Mouse (Mus musculus): Measurements from ENCODE around the gene Rap1b. TPM values are rescaled to one million over a fixed set of nuclear protein-coding genes. Genes with fewer than 3 reads are reported as not detected.
A peak's percentile ranks its signal among the peaks of the same experiment; 100 is the strongest.

Rap1b gene
- total and polyA plus RNA-seq, 2 experiments from 2014 or later = 46.1 to 105 TPM

DNA sequence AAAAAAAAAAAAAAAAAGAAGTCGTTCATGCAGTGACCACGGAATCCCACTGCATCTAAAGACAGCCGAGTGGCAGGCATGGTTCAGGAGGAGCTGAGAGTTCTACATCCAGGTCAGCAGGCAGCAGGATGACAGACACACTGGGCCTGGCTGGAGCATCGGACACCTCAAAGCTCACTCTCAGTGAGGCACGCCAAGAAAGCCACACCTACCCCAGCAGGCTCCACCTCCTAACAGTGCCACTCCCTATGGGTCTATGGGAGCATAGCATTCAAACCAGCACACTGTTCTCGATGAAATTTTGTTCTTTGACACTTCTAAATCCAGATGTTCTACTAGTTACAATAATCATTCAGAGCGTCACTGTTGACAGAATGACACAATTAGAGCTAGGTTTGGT lies 48.2 kb downstream of the Rap1b start:
- DNase-seq (ENCODE audit: low spot score) (no peak), ATAC-seq (ENCODE audit: insufficient read depth, low read depth) (no peak)
- Histone ChIP-seq H3K4me1 (ENCODE audit: control insufficient read depth, insufficient read depth) (peaks cover 7% of the 10 kb centered on the region), H3K27ac (ENCODE audit: low read depth) (no peak overlapping the region), H3K27me3 (ENCODE audit: control insufficient read depth, insufficient read depth, low read length) (no peaks in the 10 kb centered on the region), H3K4me3 (ENCODE audit: low read depth, low read length) (no peak overlapping the region), H3K4me2 (ENCODE audit: low read depth, low read length) (no peak overlapping the region), H3K9me3 (replicated peaks; ENCODE audit: control insufficient read depth, low read length) (0 out of 2 replicates have a peak, but pooled peaks cover 5% of the 10 kb centered on the region), H3K36me3 (replicated peaks; ENCODE audit: control insufficient read depth, insufficient read depth, low read length) (no peaks in the 10 kb centered on the region), H3K9ac (replicated peaks; ENCODE audit: low read depth, low read length) (no peak overlapping the region)
- WGBS = 68% methylated on average over 7 of the region's 7 CpGs
- TF ChIP-seq EP300 (IDR thresholded peaks at IDR 0.05; ENCODE audit: low read depth) (no peak), CTCF (IDR thresholded peaks at IDR 0.05; ENCODE audit: low read depth) (no peak)

DNA sequence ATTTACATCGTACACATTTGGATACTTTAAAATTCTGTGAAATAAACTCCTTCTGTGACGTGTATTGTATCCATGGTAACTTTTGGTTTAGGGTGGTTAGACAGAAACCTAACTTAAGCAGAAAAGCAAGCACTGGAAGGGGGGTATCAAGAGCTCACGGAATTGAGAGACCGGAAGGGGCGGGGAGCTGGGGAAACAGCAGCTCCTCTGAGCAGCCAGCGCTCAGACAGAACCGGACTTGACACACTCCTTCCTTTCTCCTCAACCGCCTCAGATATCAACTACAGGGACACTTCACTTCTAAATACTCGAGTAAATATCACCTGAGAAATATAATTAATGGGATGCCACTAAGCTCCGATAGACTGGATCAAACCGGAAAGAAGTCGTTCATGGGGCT lies 48.7 kb downstream of the Rap1b start:
- Histone ChIP-seq H3K4me3 (ENCODE audit: low read depth, low read length) (no peak overlapping the region), H3K4me1 (ENCODE audit: control insufficient read depth, insufficient read depth) (peaks cover 7% of the 10 kb centered on the region), H3K27me3 (ENCODE audit: control insufficient read depth, insufficient read depth, low read length) (no peaks in the 10 kb centered on the region), H3K9me3 (replicated peaks; ENCODE audit: control insufficient read depth, low read length) (0 out of 2 replicates have a peak, but pooled peaks cover 5% of the 10 kb centered on the region), H3K9ac (replicated peaks; ENCODE audit: low read depth, low read length) (no peak overlapping the region), H3K27ac (ENCODE audit: low read depth) (no peak overlapping the region), H3K36me3 (replicated peaks; ENCODE audit: control insufficient read depth, insufficient read depth, low read length) (no peaks in the 10 kb centered on the region), H3K4me2 (ENCODE audit: low read depth, low read length) (no peak overlapping the region)
- 85% methylated on average over 12 of the region's 12 CpGs for WGBS
- TF ChIP-seq EP300 (IDR thresholded peaks at IDR 0.05; ENCODE audit: low read depth) = no peak
- TF ChIP-seq CTCF (IDR thresholded peaks at IDR 0.05; ENCODE audit: low read depth) = no peak
- ATAC-seq (ENCODE audit: insufficient read depth, low read depth) = no peak
- DNase-seq (ENCODE audit: low spot score) = no peak

DNA sequence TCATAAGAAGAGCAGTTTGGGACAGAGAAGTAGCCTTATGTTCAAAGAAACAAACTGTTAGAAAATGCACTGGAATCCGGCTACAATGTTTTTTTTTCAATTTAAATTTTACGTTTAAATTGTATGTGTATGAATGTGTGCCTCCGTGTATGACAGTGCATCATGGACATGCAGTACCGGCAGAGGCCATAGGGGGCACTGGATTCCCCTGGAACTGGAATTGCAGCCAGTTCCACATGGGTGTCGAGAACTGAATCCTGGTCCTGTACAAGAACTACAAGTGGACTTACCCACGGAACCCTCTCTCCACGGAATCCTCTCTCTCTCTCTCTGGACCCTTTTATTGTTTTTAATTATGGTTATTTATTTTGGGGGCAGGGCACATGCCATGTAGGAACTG lies 49.7 kb downstream of the Rap1b start:
- TF ChIP-seq EP300 (IDR thresholded peaks at IDR 0.05; ENCODE audit: low read depth) (no peak), CTCF (IDR thresholded peaks at IDR 0.05; ENCODE audit: low read depth) (no peak; the same call in 1 of the 2 replicates)
- Histone ChIP-seq H3K27me3 (ENCODE audit: control insufficient read depth, insufficient read depth, low read length) (no peaks in the 10 kb centered on the region), H3K36me3 (replicated peaks; ENCODE audit: control insufficient read depth, insufficient read depth, low read length) (no peaks in the 10 kb centered on the region), H3K4me2 (ENCODE audit: low read depth, low read length) (no peak overlapping the region), H3K4me1 (ENCODE audit: control insufficient read depth, insufficient read depth) (peaks cover 15% of the 10 kb centered on the region), H3K27ac (ENCODE audit: low read depth) (no peak overlapping the region), H3K4me3 (ENCODE audit: low read depth, low read length) (no peak overlapping the region), H3K9ac (replicated peaks; ENCODE audit: low read depth, low read length) (no peak overlapping the region), H3K9me3 (replicated peaks; ENCODE audit: control insufficient read depth, low read length) (0 out of 2 replicates have a peak, but pooled peaks cover 5% of the 10 kb centered on the region)
- ATAC-seq (ENCODE audit: insufficient read depth, low read depth) (no peak), DNase-seq (ENCODE audit: low spot score) (no peak)
- 92% methylated on average over 7 of the region's 7 CpGs for WGBS

DNA sequence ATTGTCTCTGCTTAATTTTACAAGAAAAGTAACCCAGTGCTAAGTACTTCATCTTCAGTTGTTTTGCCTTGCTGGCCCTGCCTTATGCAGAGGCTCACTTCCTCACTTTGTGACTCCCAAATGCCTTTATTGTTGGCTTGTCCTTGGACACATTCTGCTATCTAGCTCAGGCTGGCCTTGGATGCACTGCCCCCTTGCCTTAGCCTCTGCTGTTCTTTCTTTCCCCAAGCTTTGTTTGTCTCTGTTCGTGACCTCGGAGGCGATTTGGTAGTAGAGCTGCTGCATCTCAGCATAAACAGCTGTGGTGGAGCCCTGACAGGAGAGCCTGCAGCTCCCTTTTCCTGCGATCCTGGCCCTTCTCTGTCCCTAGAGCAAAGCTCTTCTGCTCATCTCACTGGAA lies 50.6 kb downstream of the Rap1b start:
- no peak overlapping the region for H3K4me3 ChIP-seq (ENCODE audit: low read depth, low read length)
- no peaks in the 10 kb centered on the region for H3K27me3 ChIP-seq (ENCODE audit: control insufficient read depth, insufficient read depth, low read length)
- no peak overlapping the region for H3K4me2 ChIP-seq (ENCODE audit: low read depth, low read length)
- WGBS = 70% methylated on average over 4 of the region's 4 CpGs
- H3K9me3 ChIP-seq (replicated peaks; ENCODE audit: control insufficient read depth, low read length) = 0 out of 2 replicates have a peak, but pooled peaks cover 5% of the 10 kb centered on the region
- ATAC-seq (ENCODE audit: insufficient read depth, low read depth) (no peak), DNase-seq (ENCODE audit: low spot score) (no peak)
- TF ChIP-seq CTCF (IDR thresholded peaks at IDR 0.05; ENCODE audit: low read depth) (no peak), EP300 (IDR thresholded peaks at IDR 0.05; ENCODE audit: low read depth) (no peak)
- no peak overlapping the region for H3K27ac ChIP-seq (ENCODE audit: low read depth)
- H3K9ac ChIP-seq (replicated peaks; ENCODE audit: low read depth, low read length) = no peak overlapping the region
- no peaks in the 10 kb centered on the region for H3K36me3 ChIP-seq (replicated peaks; ENCODE audit: control insufficient read depth, insufficient read depth, low read length)
- H3K4me1 ChIP-seq (ENCODE audit: control insufficient read depth, insufficient read depth) = peaks cover 15% of the 10 kb centered on the region

DNA sequence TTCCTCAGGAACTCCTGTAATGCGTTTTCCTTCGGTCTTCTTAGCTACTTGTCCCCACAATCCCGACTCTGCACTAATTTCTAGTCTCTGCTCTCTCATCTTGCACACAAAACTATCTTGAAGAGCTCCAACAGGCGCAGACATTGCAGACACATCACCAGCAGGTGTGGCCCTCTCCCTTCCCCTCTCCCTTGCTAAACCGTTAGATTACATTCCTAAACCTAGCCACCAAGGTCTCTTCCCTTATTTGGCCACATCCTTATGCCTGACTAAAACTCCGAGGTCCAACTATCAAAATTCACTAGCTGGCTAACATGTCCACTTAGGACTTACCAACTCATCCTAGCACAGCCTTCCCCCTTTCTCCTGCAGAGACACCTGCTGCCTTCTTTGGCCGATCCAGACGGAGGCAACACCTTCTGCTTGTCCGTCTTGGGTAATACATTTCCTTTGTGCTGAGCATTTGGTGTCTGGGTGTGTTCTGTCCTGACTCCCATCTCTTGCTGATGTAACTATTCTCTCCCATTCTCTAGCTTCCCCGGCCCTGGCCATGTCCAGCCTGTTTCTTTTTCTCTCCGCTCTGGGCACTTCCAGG lies 52.3 kb downstream of the Rap1b start:
- H3K9ac ChIP-seq (replicated peaks; ENCODE audit: low read depth, low read length) = peak overlapping the region; percentile 60; the same call in 1 of the 2 replicates
- peak overlapping the region; percentile 70 for H3K4me2 ChIP-seq (ENCODE audit: low read depth, low read length)
- TF ChIP-seq CTCF (IDR thresholded peaks at IDR 0.05; ENCODE audit: low read depth) = no peak
- no peak for TF ChIP-seq EP300 (IDR thresholded peaks at IDR 0.05; ENCODE audit: low read depth)
- DNase-seq (ENCODE audit: low spot score) (peak; percentile 24), ATAC-seq (ENCODE audit: insufficient read depth, low read depth) (no peak)
- peaks cover 15% of the 10 kb centered on the region for H3K4me1 ChIP-seq (ENCODE audit: control insufficient read depth, insufficient read depth)
- H3K27ac ChIP-seq (ENCODE audit: low read depth) = peak overlapping the region; percentile 85
- H3K27me3 ChIP-seq (ENCODE audit: control insufficient read depth, insufficient read depth, low read length) = no peaks in the 10 kb centered on the region
- 0 out of 2 replicates have a peak, but pooled peaks cover 5% of the 10 kb centered on the region for H3K9me3 ChIP-seq (replicated peaks; ENCODE audit: control insufficient read depth, low read length)
- no peaks in the 10 kb centered on the region for H3K36me3 ChIP-seq (replicated peaks; ENCODE audit: control insufficient read depth, insufficient read depth, low read length)
- H3K4me3 ChIP-seq (ENCODE audit: low read depth, low read length) = peak overlapping the region; percentile 96; the same call in 1 of the 2 replicates
- WGBS = 44% methylated on average over 11 of the region's 11 CpGs

Measured in heart, postnatal 0 days (tissue).